Mouse (Mus musculus): ENCODE results near the gene Smim11.
A peak's percentile ranks its signal among the peaks of the same experiment; 100 is the strongest.

The Smim11 gene

GRCm38 (mm10) chr16:92300649-92301411 is at the start of gene Smim11:
Gene Smim11, plus strand, starts transcription at chr16:92301286.
- peak; percentile 94 for DNase-seq

- no peak for DNase-seq
Measured at GRCm38 (mm10) chr16:92254316-92254715, 46.8 kb upstream of the Smim11 start.

- DNase-seq, result peak; percentile 57
Measured at GRCm38 (mm10) chr16:92267861-92268260, 33.2 kb upstream of the Smim11 start.

GRCm38 (mm10) chr16:92274516-92274915 is 26.6 kb upstream of the Smim11 start:
- DNase-seq, result no peak

- DNase-seq, result no peak
Measured at GRCm38 (mm10) chr16:92275526-92275925, 25.6 kb upstream of the Smim11 start.

- no peak for DNase-seq
Measured at GRCm38 (mm10) chr16:92282671-92283070, 18.4 kb upstream of the Smim11 start.

GRCm38 (mm10) chr16:92285068-92285467 is 16.0 kb upstream of the Smim11 start:
- no peak for DNase-seq

GRCm38 (mm10) chr16:92286609-92287008 is 14.5 kb upstream of the Smim11 start:
- DNase-seq, result peak; percentile 94

- DNase-seq, result no peak
Measured at GRCm38 (mm10) chr16:92288778-92289177, 12.3 kb upstream of the Smim11 start.

GRCm38 (mm10) chr16:92290045-92290444 is 11.0 kb upstream of the Smim11 start:
- no peak for DNase-seq

- DNase-seq, result peak; percentile 40
Measured at GRCm38 (mm10) chr16:92292101-92292500, 9.0 kb upstream of the Smim11 start, which contains the start of gene Kcne2. Gene Kcne2, plus strand, starts transcription at chr16:92292389.

GRCm38 (mm10) chr16:92294267-92294970 is 6.7 kb upstream of the Smim11 start:
- DNase-seq, result no peak

- DNase-seq, result no peak
Measured at GRCm38 (mm10) chr16:92295328-92295727, 5.8 kb upstream of the Smim11 start.

- DNase-seq, result no peak
Measured at GRCm38 (mm10) chr16:92301412-92301806, 323 bp downstream of the Smim11 start.

GRCm38 (mm10) chr16:92301989-92302388 is 903 bp downstream of the Smim11 start:
- no peak for DNase-seq

- DNase-seq, result no peak
Measured at GRCm38 (mm10) chr16:92302506-92302905, 1.4 kb downstream of the Smim11 start.

GRCm38 (mm10) chr16:92305519-92305918 is 4.4 kb downstream of the Smim11 start:
- no peak for DNase-seq

GRCm38 (mm10) chr16:92307947-92308346 is 6.9 kb downstream of the Smim11 start:
- no peak for DNase-seq

- DNase-seq, result no peak
Measured at GRCm38 (mm10) chr16:92309126-92309525, 8.0 kb downstream of the Smim11 start.

GRCm38 (mm10) chr16:92313953-92314741 is 13.1 kb downstream of the Smim11 start:
- DNase-seq, result peak; percentile 20

- DNase-seq, result no peak
Measured at GRCm38 (mm10) chr16:92316049-92316738, 15.1 kb downstream of the Smim11 start.

- DNase-seq, result peak; percentile 73
Measured at GRCm38 (mm10) chr16:92319353-92320109, 18.4 kb downstream of the Smim11 start.

Data from lung, postnatal 14 days (tissue).